Mouse (Mus musculus) C2C12 (cell line): Measurements from ENCODE around the gene Fxyd3.

Experiments
- CEBPB ChIP-seq: IDR thresholded peaks from one replicate; pipeline ENCODE4 v1.6.1; 2011; ENCODE audit warnings: low read depth, mild to moderate bottlenecking, control low read depth, moderate library complexity
- CTCF ChIP-seq: IDR thresholded peaks from one replicate; pipeline ENCODE4 v1.5.1; 2011; ENCODE audit not compliant: control insufficient read depth, insufficient read depth, insufficient read length
- MYOG ChIP-seq: IDR thresholded peaks from one replicate; pipeline ENCODE4 v1.6.1; 2011; ENCODE audit not compliant: control insufficient read depth, insufficient read length; ENCODE audit errors: extremely low read depth

DNA sequence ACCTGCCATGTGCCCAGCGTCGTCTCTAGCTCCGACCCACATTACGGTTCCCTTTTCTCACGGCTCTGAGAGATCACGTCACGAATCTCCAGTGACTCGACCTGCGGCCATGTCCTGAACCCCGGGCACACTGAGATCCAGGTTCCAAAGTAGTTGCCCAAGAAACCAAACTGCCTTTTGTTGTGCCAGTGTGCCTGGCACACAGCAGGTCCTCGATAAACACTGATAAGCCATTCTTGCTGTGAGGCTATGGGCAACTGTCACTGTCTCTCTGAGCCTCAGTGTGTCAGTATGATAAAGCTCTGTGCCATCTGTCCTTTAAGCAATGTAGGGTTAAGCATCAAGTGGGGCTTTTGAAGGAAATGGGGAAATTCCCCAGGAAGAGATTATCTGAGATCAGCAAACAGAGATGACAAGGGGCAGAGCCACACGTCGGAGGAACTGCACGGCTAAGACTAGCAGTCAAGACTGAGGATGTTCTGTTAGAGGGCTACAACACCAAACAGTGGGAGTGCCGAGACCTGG lies 34.4 kb upstream of the Fxyd3 start:
- no peak for TF ChIP-seq CTCF
- no peak for TF ChIP-seq MYOG
- no peak for TF ChIP-seq CEBPB
